ENCODE assay signal across 13 mouse cellular contexts in genomic region chr7:134501079-134501478, GRCm38 (mm10).
A peak's percentile ranks its signal among the peaks of the same experiment; 100 is the strongest.
DNase-seq lines count a peak whose midpoint lies in the region; ATAC-seq and TF ChIP-seq lines count a peak whose summit lies in the region.
"Had no signal": no experiment of that assay in that cellular context is flagged by ENCODE, and none has a peak within 500 bp of the region (broad histone marks: within the 10 kb centered on the region; RNA-seq: fewer than 3 reads in every experiment).

No protein-coding gene starts in this region.

- H3K9me3 ChIP-seq in forebrain, embryonic 11.5 days (ENCODE audit: control insufficient read depth, low read length), result no peaks in the 10 kb centered on the region
- no peaks in the 10 kb centered on the region for H3K9me3 ChIP-seq in forebrain, embryonic 15.5 days
- no peaks in the 10 kb centered on the region for H3K9me3 ChIP-seq in lung, embryonic 15.5 days
- no peaks in the 10 kb centered on the region for H3K9me3 ChIP-seq in neural tube, embryonic 15.5 days (replicated peaks)
- H3K9me3 ChIP-seq: limb, embryonic 15.5 days; midbrain, embryonic 13.5 days had no signal

- no peaks in the 10 kb centered on the region for H3K4me1 ChIP-seq in forebrain, embryonic 11.5 days (replicated peaks; ENCODE audit: control insufficient read depth, insufficient read depth, low read length)
- H3K4me1 ChIP-seq in forebrain, embryonic 15.5 days, result no peaks in the 10 kb centered on the region
- peaks cover 19% of the 10 kb centered on the region for H3K4me1 ChIP-seq in lung, embryonic 15.5 days
- peaks cover 7% of the 10 kb centered on the region; the same call in 1 of the 2 replicates for H3K4me1 ChIP-seq in kidney, adult 2 months (ENCODE audit: control insufficient read depth, insufficient read depth, low read length)
- H3K4me1 ChIP-seq in neural tube, embryonic 15.5 days, result 0 out of 2 replicates have a peak, but pooled peaks cover 4% of the 10 kb centered on the region

- WGBS in forebrain, embryonic 11.5 days, result 17% methylated on average over 1 of the region's 1 CpGs
- 0% methylated on average over 1 of the region's 1 CpGs for WGBS in forebrain, embryonic 15.5 days
- 9% methylated on average over 1 of the region's 1 CpGs for WGBS in lung, embryonic 15.5 days
- 33% methylated on average over 1 of the region's 1 CpGs for WGBS in kidney, adult 2 months
- 3% methylated on average over 1 of the region's 1 CpGs for WGBS in neural tube, embryonic 15.5 days

- no peak for TF ChIP-seq POLR2A in kidney, adult 2 months (IDR thresholded peaks at IDR 0.05; ENCODE audit: low read depth, low read length)

- H3K4me2 ChIP-seq in forebrain, embryonic 11.5 days (ENCODE audit: low read depth, low read length, severe bottlenecking), result no peak overlapping the region
- H3K4me2 ChIP-seq in forebrain, embryonic 15.5 days (replicated peaks), result no peak overlapping the region
- no peak overlapping the region for H3K4me2 ChIP-seq in lung, embryonic 15.5 days
- H3K4me2 ChIP-seq in neural tube, embryonic 15.5 days, result no peak overlapping the region
- H3K4me2 ChIP-seq: limb, embryonic 15.5 days; midbrain, embryonic 13.5 days had no signal

- H3K4me3 ChIP-seq in forebrain, embryonic 11.5 days (ENCODE audit: low read depth, low read length), result no peak overlapping the region
- H3K4me3 ChIP-seq in forebrain, embryonic 15.5 days, result no peak overlapping the region
- no peak overlapping the region for H3K4me3 ChIP-seq in lung, embryonic 15.5 days
- H3K4me3 ChIP-seq in kidney, adult 2 months (ENCODE audit: insufficient read depth, low read depth, low read length), result no peak overlapping the region
- no peak overlapping the region for H3K4me3 ChIP-seq in neural tube, embryonic 15.5 days (replicated peaks)
- H3K4me3 ChIP-seq: limb, embryonic 15.5 days; midbrain, embryonic 13.5 days had no signal

- H3K9ac ChIP-seq in forebrain, embryonic 11.5 days (ENCODE audit: low read length), result no peak overlapping the region
- no peak overlapping the region for H3K9ac ChIP-seq in forebrain, embryonic 15.5 days (replicated peaks)
- H3K9ac ChIP-seq in lung, embryonic 15.5 days, result no peak overlapping the region
- H3K9ac ChIP-seq in neural tube, embryonic 15.5 days (replicated peaks), result no peak overlapping the region
- H3K9ac ChIP-seq: limb, embryonic 15.5 days; midbrain, embryonic 13.5 days had no signal

- H3K27me3 ChIP-seq in forebrain, embryonic 11.5 days (ENCODE audit: control insufficient read depth, insufficient read depth, low read length), result no peaks in the 10 kb centered on the region
- no peaks in the 10 kb centered on the region for H3K27me3 ChIP-seq in forebrain, embryonic 15.5 days
- no peaks in the 10 kb centered on the region for H3K27me3 ChIP-seq in lung, embryonic 15.5 days
- H3K27me3 ChIP-seq in kidney, adult 2 months (replicated peaks; ENCODE audit: control insufficient read depth, insufficient read depth, low read length), result no peaks in the 10 kb centered on the region
- H3K27me3 ChIP-seq in neural tube, embryonic 15.5 days (replicated peaks), result no peaks in the 10 kb centered on the region
- H3K27me3 ChIP-seq: limb, embryonic 15.5 days; midbrain, embryonic 13.5 days had no signal

- no peak for DNase-seq in forebrain, embryonic 11.5 days (ENCODE audit: low spot score)
- no peak for DNase-seq in lung, postnatal 36 days
- DNase-seq in embryo, embryonic 10.5 days (ENCODE audit: low spot score), result peak; percentile 57
- peak; percentile 44 for DNase-seq in retina, postnatal 1 day
- DNase-seq in kidney, adult 2 months, result no peak
- DNase-seq: kidney, postnatal 10 days; spleen, adult 18-20 months; thymus, postnatal 25 days had no signal

- no peaks in the 10 kb centered on the region for H3K36me3 ChIP-seq in forebrain, embryonic 11.5 days (ENCODE audit: control insufficient read depth, insufficient read depth, low read length)
- no peaks in the 10 kb centered on the region for H3K36me3 ChIP-seq in forebrain, embryonic 15.5 days
- no peaks in the 10 kb centered on the region for H3K36me3 ChIP-seq in lung, embryonic 15.5 days
- no peaks in the 10 kb centered on the region for H3K36me3 ChIP-seq in kidney, adult 2 months (ENCODE audit: control insufficient read depth, insufficient read depth, low read length)
- no peaks in the 10 kb centered on the region for H3K36me3 ChIP-seq in neural tube, embryonic 15.5 days
- H3K36me3 ChIP-seq: limb, embryonic 15.5 days; midbrain, embryonic 13.5 days had no signal

- TF ChIP-seq CTCF in kidney, adult 2 months (conservative IDR thresholded peaks at IDR 0.05; ENCODE audit: insufficient read depth, insufficient read length, low read depth, low read length), result no peak

- H3K27ac ChIP-seq in forebrain, embryonic 11.5 days (ENCODE audit: low read depth, low read length), result no peak overlapping the region
- no peak overlapping the region for H3K27ac ChIP-seq in forebrain, embryonic 15.5 days (replicated peaks)
- no peak overlapping the region for H3K27ac ChIP-seq in lung, embryonic 15.5 days
- H3K27ac ChIP-seq in kidney, adult 2 months (ENCODE audit: insufficient read depth, low read depth, low read length), result no peak overlapping the region
- H3K27ac ChIP-seq in neural tube, embryonic 15.5 days (replicated peaks), result no peak overlapping the region
- H3K27ac ChIP-seq: limb, embryonic 15.5 days; midbrain, embryonic 13.5 days had no signal

- ATAC-seq in forebrain, embryonic 11.5 days (replicated peaks; ENCODE audit: low FRiP score), result peak; percentile 75
- no peak for ATAC-seq in forebrain, embryonic 15.5 days (replicated peaks)
- peak; percentile 72; the same call in 1 of the 2 replicates for ATAC-seq in lung, embryonic 15.5 days (ENCODE audit: borderline replicate concordance, extremely low read depth, low FRiP score, low TSS enrichment)
- ATAC-seq in neural tube, embryonic 15.5 days (ENCODE audit: low FRiP score), result no peak
- ATAC-seq: midbrain, embryonic 13.5 days had no signal

Comparison
In these comparisons a context has a peak if more than half of its experiments do, and no peak if none do; other contexts are left out.
1. ATAC-seq: peak in forebrain, embryonic 11.5 days (single experiment) and lung, embryonic 15.5 days (single experiment); none in forebrain, embryonic 15.5 days (single experiment) and neural tube, embryonic 15.5 days (single experiment).
2. DNase-seq: peak in embryo, embryonic 10.5 days (single experiment) and retina, postnatal 1 day (single experiment); none in forebrain, embryonic 11.5 days (single experiment), lung, postnatal 36 days (single experiment) and kidney, adult 2 months (single experiment).